Mouse (Mus musculus): ENCODE measurements around the gene Osbpl8. TPM values are rescaled to one million over a fixed set of nuclear protein-coding genes. Genes with fewer than 3 reads are reported as not detected.
"Not testable (repeated sequence)": the region's sequence is repeated elsewhere in the genome, so short reads cannot be mapped to it uniquely, and the experiment has no call there.

The Osbpl8 gene
- polyA plus RNA-seq, 1 experiment = 5.7 TPM

- no peak for TF ChIP-seq POLR2A (IDR thresholded peaks at IDR 0.05; ENCODE audit: low read depth, low read length)
- TF ChIP-seq CTCF (IDR thresholded peaks at IDR 0.05; ENCODE audit: extremely low read depth, insufficient read depth, insufficient read length, insufficient replicate concordance) = no peak
- Histone ChIP-seq H3K27ac (ENCODE audit: insufficient read depth, low read length) (no peak overlapping the region), H3K4me1 (ENCODE audit: control insufficient read depth, insufficient read depth, insufficient read length) (peaks cover 4% of the 10 kb centered on the region)
Observed at GRCm38 (mm10) chr10:111215572-111215971, 51.0 kb downstream of the Osbpl8 start.

GRCm38 (mm10) chr10:111216111-111216510 lies 51.6 kb downstream of the Osbpl8 start:
- peaks cover 2% of the 10 kb centered on the region; the same call in 1 of the 2 replicates for H3K36me3 ChIP-seq (ENCODE audit: control insufficient read depth, insufficient read depth, low read length)
- DNase-seq (ENCODE audit: low read depth in 1 of 2, low spot score in 2 of 2) = no peak
- peaks cover 2% of the 10 kb centered on the region for H3K4me1 ChIP-seq (ENCODE audit: control insufficient read depth, insufficient read depth, insufficient read length)
- no peak overlapping the region for H3K4me3 ChIP-seq (ENCODE audit: extremely low read depth, insufficient read depth, insufficient read length)
- no peak overlapping the region for H3K27ac ChIP-seq (ENCODE audit: insufficient read depth, low read length)
- 80% methylated on average over 3 of the region's 3 CpGs for WGBS
- no peaks in the 10 kb centered on the region for H3K27me3 ChIP-seq (ENCODE audit: control insufficient read depth, insufficient read depth, low read length)
- no peak for TF ChIP-seq CTCF (IDR thresholded peaks at IDR 0.05; ENCODE audit: extremely low read depth, insufficient read depth, insufficient read length, insufficient replicate concordance)

More at GRCm38 (mm10) chr10:111215572-111215971, 51.0 kb downstream of the Osbpl8 start:
- 73% methylated on average over 3 of the region's 3 CpGs for WGBS
- no peak for DNase-seq (ENCODE audit: low read depth in 1 of 2, low spot score in 2 of 2)
- no peak overlapping the region for H3K4me3 ChIP-seq (ENCODE audit: extremely low read depth, insufficient read depth, insufficient read length)
- H3K36me3 ChIP-seq (ENCODE audit: control insufficient read depth, insufficient read depth, low read length) = peaks cover 2% of the 10 kb centered on the region; the same call in 1 of the 2 replicates
- no peaks in the 10 kb centered on the region for H3K27me3 ChIP-seq (ENCODE audit: control insufficient read depth, insufficient read depth, low read length)

DNA sequence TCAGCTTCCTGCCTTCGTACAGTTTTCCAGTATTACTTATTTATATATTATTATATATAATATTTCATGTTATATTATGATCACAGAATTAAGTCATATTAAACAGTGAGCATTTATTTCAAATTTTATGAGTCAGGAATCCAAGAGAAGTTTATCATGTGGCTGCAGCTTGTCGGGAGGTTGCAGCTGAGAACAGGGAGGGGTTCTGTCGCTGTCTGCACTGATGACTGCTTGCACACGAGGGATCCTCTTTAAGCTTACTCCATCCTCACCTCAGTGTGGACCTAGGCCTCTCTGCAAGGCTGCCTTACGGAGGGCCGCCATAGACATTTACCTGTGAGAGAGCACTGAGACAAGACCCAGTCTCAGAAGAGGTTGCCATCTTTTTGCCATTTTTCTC lies 58.0 kb downstream of the Osbpl8 start:
- peaks cover 6% of the 10 kb centered on the region; the same call in 1 of the 2 replicates for H3K4me1 ChIP-seq (ENCODE audit: control insufficient read depth, insufficient read depth, insufficient read length)
- H3K27me3 ChIP-seq (ENCODE audit: control insufficient read depth, insufficient read depth, low read length) = no peaks in the 10 kb centered on the region
- no peak overlapping the region for H3K4me3 ChIP-seq (ENCODE audit: extremely low read depth, insufficient read depth, insufficient read length)
- TF ChIP-seq CTCF (IDR thresholded peaks at IDR 0.05; ENCODE audit: extremely low read depth, insufficient read depth, insufficient read length, insufficient replicate concordance) = no peak
- no peak for TF ChIP-seq POLR2A (IDR thresholded peaks at IDR 0.05; ENCODE audit: low read depth, low read length)
- peaks cover 2% of the 10 kb centered on the region; the same call in 1 of the 2 replicates for H3K36me3 ChIP-seq (ENCODE audit: control insufficient read depth, insufficient read depth, low read length)
- no peak overlapping the region for H3K27ac ChIP-seq (ENCODE audit: insufficient read depth, low read length)
- DNase-seq (ENCODE audit: low read depth in 1 of 2, low spot score in 2 of 2) = no peak
- whole genome bisulfite sequencing = 76% methylated on average over 6 of the region's 6 CpGs

GRCm38 (mm10) chr10:111223218-111223830 lies 58.8 kb downstream of the Osbpl8 start:
- no peak for TF ChIP-seq CTCF (IDR thresholded peaks at IDR 0.05; ENCODE audit: extremely low read depth, insufficient read depth, insufficient read length, insufficient replicate concordance)
- no peak for TF ChIP-seq POLR2A (IDR thresholded peaks at IDR 0.05; ENCODE audit: low read depth, low read length)
- Histone ChIP-seq H3K4me3 (ENCODE audit: extremely low read depth, insufficient read depth, insufficient read length) (no peak overlapping the region), H3K4me1 (ENCODE audit: control insufficient read depth, insufficient read depth, insufficient read length) (peaks cover 6% of the 10 kb centered on the region; the same call in 1 of the 2 replicates), H3K27ac (ENCODE audit: insufficient read depth, low read length) (no peak overlapping the region), H3K36me3 (ENCODE audit: control insufficient read depth, insufficient read depth, low read length) (peaks cover 2% of the 10 kb centered on the region; the same call in 1 of the 2 replicates), H3K27me3 (ENCODE audit: control insufficient read depth, insufficient read depth, low read length) (no peaks in the 10 kb centered on the region)
- WGBS = 82% methylated on average over 10 of the region's 10 CpGs
- DNase-seq (ENCODE audit: low read depth in 1 of 2, low spot score in 2 of 2) = no peak

DNA sequence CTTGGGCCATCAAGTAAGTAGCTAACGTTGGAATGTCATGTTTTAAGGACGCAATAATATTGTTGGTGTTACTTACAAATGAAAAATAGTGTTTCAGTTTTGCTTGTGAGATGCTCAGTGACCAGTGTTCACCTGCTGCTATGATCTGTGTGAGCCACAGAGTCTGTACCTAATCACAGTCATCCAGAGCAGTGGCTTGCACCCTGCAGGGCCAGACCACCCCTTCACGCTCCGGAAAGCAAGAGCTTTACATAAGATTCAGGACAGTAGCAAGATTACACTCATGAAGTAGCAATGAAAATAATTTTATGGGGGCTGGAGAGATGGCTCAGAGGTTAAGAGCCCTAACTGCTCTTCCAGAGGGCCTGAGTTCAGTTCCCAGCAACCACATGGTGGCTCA lies 60.1 kb downstream of the Osbpl8 start:
- Histone ChIP-seq H3K36me3 (ENCODE audit: control insufficient read depth, insufficient read depth, low read length) (peaks cover 2% of the 10 kb centered on the region; the same call in 1 of the 2 replicates), H3K4me1 (ENCODE audit: control insufficient read depth, insufficient read depth, insufficient read length) (peaks cover 6% of the 10 kb centered on the region; the same call in 1 of the 2 replicates), H3K27ac (ENCODE audit: insufficient read depth, low read length) (no peak overlapping the region), H3K4me3 (ENCODE audit: extremely low read depth, insufficient read depth, insufficient read length) (no peak overlapping the region), H3K27me3 (ENCODE audit: control insufficient read depth, insufficient read depth, low read length) (no peaks in the 10 kb centered on the region)
- no peak for TF ChIP-seq CTCF (IDR thresholded peaks at IDR 0.05; ENCODE audit: extremely low read depth, insufficient read depth, insufficient read length, insufficient replicate concordance)
- DNase-seq (ENCODE audit: low read depth in 1 of 2, low spot score in 2 of 2) = no peak
- WGBS = 95% methylated on average over 4 of the region's 4 CpGs

GRCm38 (mm10) chr10:111226508-111226907 lies 62.0 kb downstream of the Osbpl8 start:
- H3K4me3 ChIP-seq (ENCODE audit: extremely low read depth, insufficient read depth, insufficient read length) = no peak overlapping the region
- H3K27ac ChIP-seq (ENCODE audit: insufficient read depth, low read length) = no peak overlapping the region
- TF ChIP-seq CTCF (IDR thresholded peaks at IDR 0.05; ENCODE audit: extremely low read depth, insufficient read depth, insufficient read length, insufficient replicate concordance) (peak; percentile 66; the same call in 1 of the 2 replicates), POLR2A (IDR thresholded peaks at IDR 0.05; ENCODE audit: low read depth, low read length) (no peak)
- H3K4me1 ChIP-seq (ENCODE audit: control insufficient read depth, insufficient read depth, insufficient read length) = peaks cover 6% of the 10 kb centered on the region; the same call in 1 of the 2 replicates
- 28% methylated on average over 3 of the region's 3 CpGs for WGBS
- H3K36me3 ChIP-seq (ENCODE audit: control insufficient read depth, insufficient read depth, low read length) = no peaks in the 10 kb centered on the region
- peak; percentile 53 to 84 for DNase-seq (ENCODE audit: low read depth in 1 of 2, low spot score in 2 of 2)
- no peaks in the 10 kb centered on the region for H3K27me3 ChIP-seq (ENCODE audit: control insufficient read depth, insufficient read depth, low read length)

GRCm38 (mm10) chr10:111232237-111232636 lies 67.7 kb downstream of the Osbpl8 start:
- H3K36me3 ChIP-seq (ENCODE audit: control insufficient read depth, insufficient read depth, low read length); DNase-seq (ENCODE audit: low read depth in 1 of 2, low spot score in 2 of 2); H3K27me3 ChIP-seq (ENCODE audit: control insufficient read depth, insufficient read depth, low read length); H3K4me1 ChIP-seq (ENCODE audit: control insufficient read depth, insufficient read depth, insufficient read length); H3K27ac ChIP-seq (ENCODE audit: insufficient read depth, low read length); H3K4me3 ChIP-seq (ENCODE audit: extremely low read depth, insufficient read depth, insufficient read length): not testable (repeated sequence)
- WGBS = 95% methylated on average over 7 of the region's 7 CpGs
